In the genomic region with DNA sequence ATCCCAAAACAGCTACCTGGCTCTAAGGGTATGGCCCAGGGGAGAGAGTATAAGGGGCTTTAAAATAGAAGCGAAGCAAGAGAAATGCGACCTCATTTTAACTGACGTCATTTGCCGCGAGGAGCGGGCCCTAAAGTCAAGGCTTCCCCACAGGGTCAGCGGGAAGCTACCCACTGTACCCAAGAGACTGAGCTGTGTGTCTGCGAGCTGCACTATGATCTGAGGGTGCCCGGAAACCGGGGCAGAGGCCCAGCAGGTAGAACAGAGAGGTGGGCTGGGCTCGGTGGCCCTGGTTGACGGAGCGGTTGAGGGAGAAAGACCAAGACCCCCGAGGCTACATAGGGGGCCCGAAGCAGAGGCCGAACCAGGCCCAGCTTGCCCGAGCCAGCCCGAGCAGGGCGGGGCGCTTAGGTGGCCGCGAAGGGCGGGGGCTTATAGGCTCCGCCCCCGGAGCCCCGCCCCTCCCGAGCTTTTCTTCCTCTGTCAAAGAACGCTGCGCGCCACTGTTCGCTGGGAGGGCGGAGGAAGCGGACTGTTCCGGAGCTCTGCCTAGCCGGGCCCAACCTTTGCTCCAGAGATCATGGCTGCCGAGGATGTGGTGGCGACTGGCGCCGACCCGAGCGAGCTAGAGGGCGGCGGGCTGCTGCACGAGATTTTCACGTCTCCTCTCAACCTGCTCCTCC, we compare ENCODE assay signal across 8 mouse cellular contexts. TPM values are rescaled to one million over a fixed set of nuclear protein-coding genes. Genes with fewer than 3 reads are reported as not detected.
A peak's percentile ranks its signal among the peaks of the same experiment; 100 is the strongest.
DNase-seq lines count a peak whose midpoint lies in the region; ATAC-seq lines count a peak whose summit lies in the region.

A gene (plus strand): TSS at position 500 of the 683 bp plus-strand sequence.

- peak within 1 kb of the TSS; percentile 58 for H3K4me3 ChIP-seq in intestine, embryonic 14.5 days (ENCODE audit: low read depth, low read length)

- peak within 1 kb of the TSS; percentile 75 for H3K9ac ChIP-seq in intestine, embryonic 14.5 days (ENCODE audit: low read length)

- no peaks in the 10 kb centered on the region for H3K9me3 ChIP-seq in intestine, embryonic 14.5 days (ENCODE audit: control insufficient read depth, low read length)

- H3K27ac ChIP-seq in intestine, embryonic 14.5 days (ENCODE audit: low read depth): peak within 1 kb of the TSS; percentile 59

- DNase-seq in adrenal gland, adult 2 months: peak; percentile 91
- DNase-seq in embryo, embryonic 11 days: peak; percentile 91
- peak; percentile 81 for DNase-seq in gastrocnemius, postnatal 25 days
- peak; percentile 86 for DNase-seq in intestine, embryonic 14.5 days (ENCODE audit: low spot score)
- DNase-seq in left cerebral cortex, postnatal 10 days (ENCODE audit: extremely low spot score in 1 of 2, low spot score in 2 of 2): peak; percentile 50 to 88
- DNase-seq in right cerebral cortex, postnatal 10 days (ENCODE audit: low spot score in 2 of 2): peak; percentile 84
- peak; percentile 86 for DNase-seq in urinary bladder, postnatal 14 days (ENCODE audit: low spot score)

- peak; percentile 94 for ATAC-seq in intestine, embryonic 14.5 days (replicated peaks; ENCODE audit: low FRiP score, low TSS enrichment, low read depth)
- ATAC-seq in megakaryocyte progenitor cell, adult 5-6 weeks (replicated peaks; ENCODE audit: poor library complexity): peak; percentile 88

- H3K4me1 ChIP-seq in intestine, embryonic 14.5 days (replicated peaks; ENCODE audit: control insufficient read depth, insufficient read depth, low read length): no peaks in the 10 kb centered on the region

- peak within 1 kb of the TSS; percentile 55 for H3K4me2 ChIP-seq in intestine, embryonic 14.5 days (ENCODE audit: low read length)

- WGBS in intestine, embryonic 14.5 days: 17% methylated on average over 35 of the region's 45 CpGs

- no peaks in the 10 kb centered on the region for H3K27me3 ChIP-seq in intestine, embryonic 14.5 days (replicated peaks; ENCODE audit: control insufficient read depth, insufficient read depth, low read length)

- intact Hi-C loops in left cerebral cortex, postnatal 10 days (cut with DNase I): no loop called here

- H3K36me3 ChIP-seq in intestine, embryonic 14.5 days (ENCODE audit: control insufficient read depth, insufficient read depth, low read length): peaks cover 7% of the 10 kb centered on the region; the same call in 1 of the 2 replicates

RNA-seq across cellular contexts. Expression of the gene that starts here (rescaled TPM):
- total RNA-seq in adrenal gland, adult 2 months (2021): 100 to 1,000 TPM; 455 to 456 TPM
- 536 and 540 TPM in 2 replicates for polyA plus RNA-seq in adrenal gland, adult 2 months (2012; rRNA removed)
- 10 to 100 TPM in 1 of 2 experiments, 1 to 10 TPM in 1; 7.2 to 11.7 TPM for total RNA-seq in gastrocnemius, postnatal 25 days (2021)
- 205 and 214 TPM in 2 replicates for polyA plus RNA-seq in intestine, embryonic 14.5 days (2014; fragmentation: Nextera tagmentation; extraction: Ambion mirVana)
- total RNA-seq in left cerebral cortex, postnatal 10 days (2021): 100 to 1,000 TPM; 327 to 343 TPM
- 59.4 and 69.0 TPM in 2 replicates for total RNA-seq in megakaryocyte progenitor cell, adult 5-6 weeks (2015)
- total RNA-seq in megakaryocyte progenitor cell, adult 5-6 weeks (2017): 64.1 and 64.6 TPM in 2 replicates

Comparison
In these comparisons a context has a peak if more than half of its experiments do, and no peak if none do; other contexts are left out.
1. Peak in every context shown above with its lines: DNase-seq, ATAC-seq, H3K4me3 ChIP-seq and H3K27ac ChIP-seq.
2. RNA of the gene that starts here (total RNA-seq): 455 to 456 TPM in adrenal gland, adult 2 months, 327 to 343 TPM in left cerebral cortex, postnatal 10 days and 59.4 to 69.0 TPM in megakaryocyte progenitor cell, adult 5-6 weeks; 7.2 to 11.7 TPM in gastrocnemius, postnatal 25 days; every median in the first group is over 4 times any median in the second.
3. RNA of the gene that starts here (total RNA-seq): 455 to 456 TPM in adrenal gland, adult 2 months and 327 to 343 TPM in left cerebral cortex, postnatal 10 days; 59.4 to 69.0 TPM in megakaryocyte progenitor cell, adult 5-6 weeks; every median in the first group is over 4 times any median in the second.